Mouse (Mus musculus) naive thymus-derived CD4-positive, alpha-beta T cell, adult 5 months (primary cell): ENCODE data around the gene Chn1. TPM values are rescaled to one million over a fixed set of nuclear protein-coding genes. Genes with fewer than 3 reads are reported as not detected.

Experiments
- polyA plus RNA-seq: library from polyadenylated mRNA; unstranded; fragments of 100-300 nt; shearing (Covaris generic); gene quantifications from one replicate; pipeline ENCODE4 v1.2.1, GENCODE M21; 2017

Gene Chn1
- polyA plus RNA-seq: not detected

GRCm38 (mm10) chr2:73774786-73775682 lies at the start of gene Chn1:
Gene Chn1, minus strand, starts transcription at chr2:73775346.

GRCm38 (mm10) chr2:73580166-73580565 lies 195.0 kb downstream of the Chn1 start, which contains the start of gene Chrna1:
Gene Chrna1, minus strand, starts transcription at chr2:73580338.

Other genes starting within 250 kb of the Chn1 start
- gene Wipf1, start 245.6 kb downstream of the Chn1 start, polyA plus RNA-seq: 64.9 TPM
- not detected for gene Chrna1, start 195.0 kb downstream of the Chn1 start, polyA plus RNA-seq
- 90.3 TPM for gene Atf2, start 117.3 kb upstream of the Chn1 start, polyA plus RNA-seq
- 463 TPM for gene Atp5g3, start 136.0 kb upstream of the Chn1 start, polyA plus RNA-seq